Mouse (Mus musculus): ENCODE measurements around the gene Rpl13. TPM values are rescaled to one million over a fixed set of nuclear protein-coding genes. Genes with fewer than 3 reads are reported as not detected.
"Not testable (repeated sequence)": the region's sequence is repeated elsewhere in the genome, so short reads cannot be mapped to it uniquely, and the experiment has no call there.

Rpl13 gene
- polyA plus RNA-seq, 1 experiment = 864 TPM

- TF ChIP-seq CTCF (IDR thresholded peaks at IDR 0.05; ENCODE audit: borderline replicate concordance, insufficient read depth, low read depth, low read length) (no peak), POLR2A (IDR thresholded peaks at IDR 0.05; ENCODE audit: borderline replicate concordance, insufficient read depth, low read length) (no peak)
- no peak overlapping the region for H3K27ac ChIP-seq (ENCODE audit: insufficient read depth, low read length)
- 93% methylated on average over 6 of the region's 6 CpGs for WGBS
- H3K27me3 ChIP-seq (ENCODE audit: control insufficient read depth, insufficient read depth, low read length) = no peaks in the 10 kb centered on the region
- no peaks in the 10 kb centered on the region for H3K4me1 ChIP-seq (ENCODE audit: control insufficient read depth, insufficient read depth, low read length)
- DNase-seq = no peak
- H3K4me3 ChIP-seq (replicated peaks; ENCODE audit: insufficient read depth, low read depth, low read length) = no peak overlapping the region
Observed at GRCm38 (mm10) chr8:123077213-123077612, 24.9 kb upstream of the Rpl13 start.

- no peak for DNase-seq
- no peaks in the 10 kb centered on the region for H3K27me3 ChIP-seq (ENCODE audit: control insufficient read depth, insufficient read depth, low read length)
- no peak overlapping the region for H3K4me3 ChIP-seq (replicated peaks; ENCODE audit: insufficient read depth, low read depth, low read length)
- H3K4me1 ChIP-seq (ENCODE audit: control insufficient read depth, insufficient read depth, low read length) = no peaks in the 10 kb centered on the region
- TF ChIP-seq POLR2A (IDR thresholded peaks at IDR 0.05; ENCODE audit: borderline replicate concordance, insufficient read depth, low read length) (no peak), CTCF (IDR thresholded peaks at IDR 0.05; ENCODE audit: borderline replicate concordance, insufficient read depth, low read depth, low read length) (no peak)
- WGBS = 74% methylated on average over 6 of the region's 6 CpGs
- no peak overlapping the region for H3K27ac ChIP-seq (ENCODE audit: insufficient read depth, low read length)
Observed at GRCm38 (mm10) chr8:123082993-123083392, 19.2 kb upstream of the Rpl13 start.

- Histone ChIP-seq H3K27ac (ENCODE audit: insufficient read depth, low read length) (peak overlapping the region; percentile 56; the same call in 1 of the 2 replicates), H3K4me3 (replicated peaks; ENCODE audit: insufficient read depth, low read depth, low read length) (no peak overlapping the region), H3K27me3 (ENCODE audit: control insufficient read depth, insufficient read depth, low read length) (no peaks in the 10 kb centered on the region), H3K4me1 (ENCODE audit: control insufficient read depth, insufficient read depth, low read length) (no peaks in the 10 kb centered on the region)
- TF ChIP-seq CTCF (IDR thresholded peaks at IDR 0.05; ENCODE audit: borderline replicate concordance, insufficient read depth, low read depth, low read length) (no peak), POLR2A (IDR thresholded peaks at IDR 0.05; ENCODE audit: borderline replicate concordance, insufficient read depth, low read length) (no peak)
- WGBS = 81% methylated on average over 12 of the region's 12 CpGs
- DNase-seq = peak in 1 of 2 experiments; percentile 20
Observed at GRCm38 (mm10) chr8:123083610-123084009, 18.5 kb upstream of the Rpl13 start.

- 88% methylated on average over 9 of the region's 9 CpGs for WGBS
- DNase-seq = no peak
- no peak overlapping the region for H3K27ac ChIP-seq (ENCODE audit: insufficient read depth, low read length)
- no peak for TF ChIP-seq CTCF (IDR thresholded peaks at IDR 0.05; ENCODE audit: borderline replicate concordance, insufficient read depth, low read depth, low read length)
- TF ChIP-seq POLR2A (IDR thresholded peaks at IDR 0.05; ENCODE audit: borderline replicate concordance, insufficient read depth, low read length) = no peak
- H3K4me1 ChIP-seq (ENCODE audit: control insufficient read depth, insufficient read depth, low read length) = no peaks in the 10 kb centered on the region
- H3K27me3 ChIP-seq (ENCODE audit: control insufficient read depth, insufficient read depth, low read length) = no peaks in the 10 kb centered on the region
- no peak overlapping the region for H3K4me3 ChIP-seq (replicated peaks; ENCODE audit: insufficient read depth, low read depth, low read length)
Observed at GRCm38 (mm10) chr8:123087289-123087688, 14.9 kb upstream of the Rpl13 start.

- TF ChIP-seq CTCF (IDR thresholded peaks at IDR 0.05; ENCODE audit: borderline replicate concordance, insufficient read depth, low read depth, low read length) = no peak
- no peak for TF ChIP-seq POLR2A (IDR thresholded peaks at IDR 0.05; ENCODE audit: borderline replicate concordance, insufficient read depth, low read length)
- DNase-seq = peak in 1 of 2 experiments; percentile 14
- Histone ChIP-seq H3K27ac (ENCODE audit: insufficient read depth, low read length) (no peak overlapping the region), H3K27me3 (ENCODE audit: control insufficient read depth, insufficient read depth, low read length) (no peaks in the 10 kb centered on the region), H3K4me3 (replicated peaks; ENCODE audit: insufficient read depth, low read depth, low read length) (no peak overlapping the region), H3K4me1 (ENCODE audit: control insufficient read depth, insufficient read depth, low read length) (no peaks in the 10 kb centered on the region)
- WGBS = 68% methylated on average over 11 of the region's 11 CpGs
Observed at GRCm38 (mm10) chr8:123097216-123097615, 4.9 kb upstream of the Rpl13 start.

DNA sequence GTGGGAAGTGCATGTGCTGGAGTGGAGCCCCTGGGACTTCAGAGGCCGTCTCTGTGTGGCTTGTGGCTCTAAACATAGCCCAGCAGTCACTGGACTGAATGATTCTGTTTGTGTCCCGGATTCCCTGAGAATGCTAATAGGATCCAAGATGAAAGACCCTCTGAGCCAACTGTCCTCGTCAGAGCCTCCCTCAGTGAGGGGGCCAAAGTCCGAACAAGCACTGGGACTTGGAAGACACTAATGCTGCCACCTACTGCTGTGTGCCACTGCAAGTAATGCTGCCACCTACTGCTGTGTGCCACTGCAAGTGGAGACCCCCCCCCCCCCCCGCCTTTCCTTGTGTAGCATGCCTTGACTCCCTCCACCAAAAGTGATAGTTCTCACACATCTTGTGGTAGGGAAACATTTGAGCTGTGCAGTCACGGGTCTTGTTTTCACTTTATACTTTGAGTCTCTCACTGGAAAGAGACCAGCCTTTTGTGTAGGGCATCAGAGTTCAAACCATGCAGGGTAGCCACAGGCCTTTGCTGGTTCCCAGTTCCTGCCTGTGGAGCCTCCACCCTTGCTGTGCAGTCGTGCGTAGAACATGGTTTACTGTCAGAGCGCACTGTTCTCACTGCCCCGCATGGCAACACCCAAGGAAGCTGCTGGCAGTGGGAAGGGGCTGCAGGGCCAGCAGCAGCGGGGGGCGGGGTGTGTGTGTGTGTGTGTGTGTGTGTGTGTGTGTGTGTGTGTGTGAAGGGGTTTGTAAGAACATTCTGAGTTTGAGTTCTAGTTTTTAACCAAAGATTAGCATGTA lies 4.2 kb upstream of the Rpl13 start:
- no peaks in the 10 kb centered on the region for H3K27me3 ChIP-seq (ENCODE audit: control insufficient read depth, insufficient read depth, low read length)
- 37% methylated on average over 12 of the region's 12 CpGs for whole genome bisulfite sequencing
- no peak overlapping the region for H3K4me3 ChIP-seq (replicated peaks; ENCODE audit: insufficient read depth, low read depth, low read length)
- TF ChIP-seq POLR2A (IDR thresholded peaks at IDR 0.05; ENCODE audit: borderline replicate concordance, insufficient read depth, low read length) (no peak), CTCF (IDR thresholded peaks at IDR 0.05; ENCODE audit: borderline replicate concordance, insufficient read depth, low read depth, low read length) (no peak)
- no peaks in the 10 kb centered on the region for H3K4me1 ChIP-seq (ENCODE audit: control insufficient read depth, insufficient read depth, low read length)
- peak in 1 of 2 experiments; percentile 39 for DNase-seq
- H3K27ac ChIP-seq (ENCODE audit: insufficient read depth, low read length) = no peak overlapping the region

DNA sequence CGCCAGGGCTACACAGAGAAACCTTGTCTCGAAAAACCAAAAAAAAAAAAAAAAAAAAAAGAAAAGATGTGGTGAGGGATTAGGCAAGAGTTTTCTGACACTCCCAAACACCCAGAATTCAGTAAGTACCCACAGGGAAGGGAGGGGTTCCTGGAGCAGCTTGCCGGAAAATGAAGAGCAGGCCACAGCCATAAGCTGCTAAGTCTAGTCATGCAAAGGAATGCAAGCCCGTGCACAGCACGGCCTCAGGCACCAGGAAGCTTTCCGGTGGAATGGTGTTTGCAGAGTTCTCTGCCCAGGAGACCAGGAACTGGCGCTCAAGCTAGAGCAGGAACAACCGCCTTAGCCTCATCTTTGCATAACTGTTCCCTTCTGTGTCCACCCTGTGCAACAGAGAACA lies 1.9 kb upstream of the Rpl13 start:
- Histone ChIP-seq H3K4me1 (ENCODE audit: control insufficient read depth, insufficient read depth, low read length) (0 out of 2 replicates have a peak, but pooled peaks cover 2% of the 10 kb centered on the region), H3K4me3 (replicated peaks; ENCODE audit: insufficient read depth, low read depth, low read length) (no peak overlapping the region), H3K27me3 (ENCODE audit: control insufficient read depth, insufficient read depth, low read length) (no peaks in the 10 kb centered on the region), H3K27ac (ENCODE audit: insufficient read depth, low read length) (no peak overlapping the region)
- WGBS = 63% methylated on average over 8 of the region's 8 CpGs
- TF ChIP-seq POLR2A (IDR thresholded peaks at IDR 0.05; ENCODE audit: borderline replicate concordance, insufficient read depth, low read length) (no peak), CTCF (IDR thresholded peaks at IDR 0.05; ENCODE audit: borderline replicate concordance, insufficient read depth, low read depth, low read length) (no peak)
- DNase-seq = no peak

DNA sequence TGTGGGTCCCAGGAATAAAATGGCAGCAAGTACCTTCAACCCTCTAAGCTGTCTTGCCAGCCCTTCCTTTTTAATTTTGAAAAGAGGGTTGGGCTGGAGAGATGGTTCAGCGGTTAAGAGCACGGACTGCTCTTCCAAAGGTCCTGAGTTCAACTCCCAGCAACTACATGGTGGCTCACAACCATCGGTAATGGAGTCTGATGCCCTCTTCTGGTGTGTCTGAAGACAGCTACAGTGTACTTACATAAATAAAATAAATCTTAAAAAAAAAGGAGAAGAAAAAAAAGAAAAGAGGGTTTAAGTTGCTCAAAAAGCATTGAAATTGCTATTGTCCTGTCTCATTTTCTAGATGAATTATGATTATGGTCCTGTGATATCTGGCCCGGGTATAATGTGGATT lies 906 bp upstream of the Rpl13 start:
- TF ChIP-seq CTCF (IDR thresholded peaks at IDR 0.05; ENCODE audit: borderline replicate concordance, insufficient read depth, low read depth, low read length) (no peak), POLR2A (IDR thresholded peaks at IDR 0.05; ENCODE audit: borderline replicate concordance, insufficient read depth, low read length) (no peak)
- DNase-seq = no peak
- 78% methylated on average over 4 of the region's 4 CpGs for WGBS
- Histone ChIP-seq H3K4me1 (ENCODE audit: control insufficient read depth, insufficient read depth, low read length) (0 out of 2 replicates have a peak, but pooled peaks cover 2% of the 10 kb centered on the region), H3K27me3 (ENCODE audit: control insufficient read depth, insufficient read depth, low read length) (no peaks in the 10 kb centered on the region), H3K27ac (ENCODE audit: insufficient read depth, low read length) (no peak overlapping the region), H3K4me3 (replicated peaks; ENCODE audit: insufficient read depth, low read depth, low read length) (no peak overlapping the region)

DNA sequence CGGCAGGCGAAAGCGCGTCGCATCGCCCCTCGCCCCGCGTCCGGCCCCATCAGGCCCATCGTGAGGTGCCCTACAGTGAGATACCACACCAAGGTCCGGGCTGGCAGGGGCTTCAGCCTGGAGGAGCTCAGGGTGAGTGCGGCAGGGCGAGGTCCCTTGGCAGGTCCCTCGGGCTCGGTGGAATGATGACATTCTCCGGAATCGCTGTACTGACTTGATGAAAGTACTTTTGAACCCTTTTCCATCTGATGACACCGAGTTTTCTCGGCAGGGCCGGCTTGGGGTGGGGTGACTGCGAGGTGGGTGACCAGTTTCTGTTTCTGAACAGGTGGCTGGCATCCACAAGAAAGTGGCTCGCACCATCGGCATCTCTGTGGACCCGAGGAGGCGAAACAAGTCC lies 705 bp downstream of the Rpl13 start:
- under 1% methylated on average over 26 of the region's 26 CpGs for WGBS
- peak in 1 of 2 experiments; percentile 33 for DNase-seq
- H3K27ac ChIP-seq (ENCODE audit: insufficient read depth, low read length); H3K4me1 ChIP-seq (ENCODE audit: control insufficient read depth, insufficient read depth, low read length); H3K27me3 ChIP-seq (ENCODE audit: control insufficient read depth, insufficient read depth, low read length): not testable (repeated sequence)
- H3K4me3 ChIP-seq (replicated peaks; ENCODE audit: insufficient read depth, low read depth, low read length) = peak overlapping the region; percentile 58
